Mouse (Mus musculus): ENCODE results near the gene Rundc1. TPM values are rescaled to one million over a fixed set of nuclear protein-coding genes. Genes with fewer than 3 reads are reported as not detected.

Rundc1 gene
- total and polyA plus RNA-seq, 3 experiments = 6.8 to 13.5 (median 10.7) TPM

DNA sequence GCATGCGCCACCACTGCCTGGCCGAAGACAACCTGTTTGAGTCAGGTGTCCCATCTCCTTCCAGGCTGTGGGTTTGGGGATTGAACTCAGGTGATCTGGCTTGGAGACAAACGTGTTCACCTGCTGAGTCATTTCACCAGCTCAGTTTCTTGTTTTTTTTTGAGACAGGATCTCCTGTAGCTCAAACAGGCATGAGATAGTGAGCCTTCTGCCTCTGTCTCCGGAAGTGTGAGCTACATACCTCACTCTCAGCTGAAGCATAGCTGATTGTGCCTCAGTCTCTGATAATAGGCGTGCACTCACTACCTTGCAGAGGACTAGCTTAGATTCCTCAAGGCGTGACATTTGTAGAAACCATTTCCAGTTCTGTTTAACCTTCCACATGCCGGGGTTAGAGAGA lies 59.9 kb downstream of the Rundc1 start:
- TF ChIP-seq SIN3A (IDR thresholded peaks at IDR 0.05; ENCODE audit: low read length) (no peak), PAX5 (IDR thresholded peaks at IDR 0.05; ENCODE audit: low read length) (no peak), BHLHE40 (IDR thresholded peaks at IDR 0.05; ENCODE audit: low read depth, low read length) (peak; percentile 39; the same call in 1 of the 2 replicates), IRF4 (IDR thresholded peaks at IDR 0.05; ENCODE audit: low read depth, low read length) (peak; percentile 53; the same call in 1 of the 2 replicates), JUND (conservative IDR thresholded peaks at IDR 0.05; ENCODE audit: low read depth, low read length) (0 out of 2 replicates have a peak, but pooled peaks have one; percentile 27), JUN (IDR thresholded peaks at IDR 0.05; ENCODE audit: insufficient read depth, low read depth, low read length) (peak; percentile 7; the same call in 1 of the 2 replicates), UBTF (IDR thresholded peaks at IDR 0.05; ENCODE audit: low read depth, low read length) (no peak), ZNF384 (IDR thresholded peaks at IDR 0.05; ENCODE audit: low read depth, low read length) (peak; percentile 43)
- Histone ChIP-seq H3K4me2 (ENCODE audit: insufficient read depth, low read depth, poor library complexity, severe bottlenecking) (no peak overlapping the region), H3K79me2 (replicated peaks; ENCODE audit: control insufficient read depth, extremely low read depth, insufficient read depth, poor library complexity, severe bottlenecking) (no peaks in the 10 kb centered on the region), H3K27ac (ENCODE audit: insufficient read depth, low read depth) (no peak overlapping the region), H3K4me3 (replicated peaks in 1 of 3; ENCODE audit: low read depth in 2 of 3, low read length in 2 of 3, poor library complexity in 1 of 3) (no peak overlapping the region), H3K27me3 (replicated peaks) (no peaks in the 10 kb centered on the region), H3K9ac (ENCODE audit: insufficient read depth, low read depth) (no peak overlapping the region), H3K9me3 (replicated peaks; ENCODE audit: low read length) (no peaks in the 10 kb centered on the region), H3K4me1 (ENCODE audit: control insufficient read depth in 1 of 2, insufficient read depth in 2 of 2) (peaks cover 0 to 6% of the 10 kb centered on the region in 2 experiments; a peak in 1 of 4 replicates), H3K36me3 (replicated peaks in 1 of 2; ENCODE audit: control insufficient read depth in 1 of 2, insufficient read depth in 1 of 2, low read length in 1 of 2) (peaks cover 27 to 42% of the 10 kb centered on the region in 2 experiments)
- in situ Hi-C loops (cut with MboI; ENCODE audit: low pct_ligation_motif_present, low pct_unique_long_range_greater_than_20kb, low sequenced_read_pairs) = no loop called here
- dilution Hi-C loops (cut with MboI; ENCODE audit: extremely low pct_ligation_motif_present, extremely low pct_unique_long_range_greater_than_20kb, low sequenced_read_pairs) = no loop called here
- no peak for DNase-seq (ENCODE audit: extremely low read depth)

Other genes with a start within 250 kb of the Rundc1 start
Only the 20 nearest of the 25 such genes appear.
- gene Vps25, start 171.4 kb upstream of the Rundc1 start, total RNA-seq (2012; rRNA removed) = 102 and 132 TPM in 2 replicates
- 97.7 and 105 TPM in 2 replicates for gene Vps25, start 171.4 kb upstream of the Rundc1 start, total RNA-seq (2014; rRNA removed)
- 210 and 211 TPM in 2 replicates for gene Vps25, start 171.4 kb upstream of the Rundc1 start, polyA plus RNA-seq (2012; ENCODE audit: insufficient read length, low read depth)
- 0.85 and 1.2 TPM in 2 replicates for gene Wnk4, start 164.5 kb upstream of the Rundc1 start, total RNA-seq (2012; rRNA removed)
- 0.62 and 0.90 TPM in 2 replicates for gene Wnk4, start 164.5 kb upstream of the Rundc1 start, total RNA-seq (2014; rRNA removed)
- gene Wnk4, start 164.5 kb upstream of the Rundc1 start, polyA plus RNA-seq (2012; ENCODE audit: insufficient read length, low read depth) = 5.4 and 7.8 TPM in 2 replicates
- gene Cntd1, start 146.1 kb upstream of the Rundc1 start, total RNA-seq (2012; rRNA removed) = 2.5 and 3.4 TPM in 2 replicates
- 0.65 and 0.98 TPM in 2 replicates for gene Cntd1, start 146.1 kb upstream of the Rundc1 start, total RNA-seq (2014; rRNA removed)
- 0.85 and 0.96 TPM in 2 replicates for gene Cntd1, start 146.1 kb upstream of the Rundc1 start, polyA plus RNA-seq (2012; ENCODE audit: insufficient read length, low read depth)
- gene Coa3, start 146.0 kb upstream of the Rundc1 start, total RNA-seq (2012; rRNA removed) = 285 TPM in 2 replicates
- gene Coa3, start 146.0 kb upstream of the Rundc1 start, total RNA-seq (2014; rRNA removed) = 177 and 179 TPM in 2 replicates
- gene Coa3, start 146.0 kb upstream of the Rundc1 start, polyA plus RNA-seq (2012; ENCODE audit: insufficient read length, low read depth) = 113 and 117 TPM in 2 replicates
- gene Becn1, start 122.8 kb upstream of the Rundc1 start, total RNA-seq (2012; rRNA removed) = 280 and 282 TPM in 2 replicates
- gene Becn1, start 122.8 kb upstream of the Rundc1 start, total RNA-seq (2014; rRNA removed) = 207 and 224 TPM in 2 replicates
- 177 and 237 TPM in 2 replicates for gene Becn1, start 122.8 kb upstream of the Rundc1 start, polyA plus RNA-seq (2012; ENCODE audit: insufficient read length, low read depth)
- 86.1 and 108 TPM in 2 replicates for gene Psme3, start 108.9 kb upstream of the Rundc1 start, total RNA-seq (2012; rRNA removed)
- gene Psme3, start 108.9 kb upstream of the Rundc1 start, total RNA-seq (2014; rRNA removed) = 199 and 208 TPM in 2 replicates
- 496 and 527 TPM in 2 replicates for gene Psme3, start 108.9 kb upstream of the Rundc1 start, polyA plus RNA-seq (2012; ENCODE audit: insufficient read length, low read depth)
- 5.0 and 5.5 TPM in 2 replicates for gene Aoc2, start 100.0 kb upstream of the Rundc1 start, total RNA-seq (2012; rRNA removed)
- gene Aoc2, start 100.0 kb upstream of the Rundc1 start, total RNA-seq (2014; rRNA removed) = 3.6 and 4.3 TPM in 2 replicates
- 10.7 and 12.1 TPM in 2 replicates for gene Aoc2, start 100.0 kb upstream of the Rundc1 start, polyA plus RNA-seq (2012; ENCODE audit: insufficient read length, low read depth)
- gene Aoc3, start 94.5 kb upstream of the Rundc1 start, total RNA-seq (2012; rRNA removed) = 0.25 and 0.29 TPM in 2 replicates
- gene Aoc3, start 94.5 kb upstream of the Rundc1 start, total RNA-seq (2014; rRNA removed) = 0.28 and 0.30 TPM in 2 replicates
- 0.86 and 0.99 TPM in 2 replicates for gene Aoc3, start 94.5 kb upstream of the Rundc1 start, polyA plus RNA-seq (2012; ENCODE audit: insufficient read length, low read depth)
- 0.08 TPM in 1 of 2 replicates, not detected in the other for gene G6pc, start 57.5 kb upstream of the Rundc1 start, total RNA-seq (2012; rRNA removed)
- gene G6pc, start 57.5 kb upstream of the Rundc1 start, total RNA-seq (2014; rRNA removed) = not detected in 2 replicates
- gene G6pc, start 57.5 kb upstream of the Rundc1 start, polyA plus RNA-seq (2012; ENCODE audit: insufficient read length, low read depth) = not detected in 2 replicates
- 133 and 134 TPM in 2 replicates for gene Aarsd1, start 7.5 kb upstream of the Rundc1 start, total RNA-seq (2012; rRNA removed)
- 78.2 and 81.5 TPM in 2 replicates for gene Aarsd1, start 7.5 kb upstream of the Rundc1 start, total RNA-seq (2014; rRNA removed)
- 84.5 and 99.8 TPM in 2 replicates for gene Aarsd1, start 7.5 kb upstream of the Rundc1 start, polyA plus RNA-seq (2012; ENCODE audit: insufficient read length, low read depth)
- 8.3 and 8.4 TPM in 2 replicates for gene Gm27029, start 289 bp upstream of the Rundc1 start, total RNA-seq (2012; rRNA removed)
- 1.7 and 2.3 TPM in 2 replicates for gene Gm27029, start 289 bp upstream of the Rundc1 start, total RNA-seq (2014; rRNA removed)
- gene Gm27029, start 289 bp upstream of the Rundc1 start, polyA plus RNA-seq (2012; ENCODE audit: insufficient read length, low read depth) = 6.2 and 8.7 TPM in 2 replicates
- gene Ptges3l, start 248 bp downstream of the Rundc1 start, total RNA-seq (2012; rRNA removed) = 2.3 and 2.4 TPM in 2 replicates
- 1.9 and 2.3 TPM in 2 replicates for gene Ptges3l, start 248 bp downstream of the Rundc1 start, total RNA-seq (2014; rRNA removed)
- gene Ptges3l, start 248 bp downstream of the Rundc1 start, polyA plus RNA-seq (2012; ENCODE audit: insufficient read length, low read depth) = 2.2 and 3.0 TPM in 2 replicates
- gene Rpl27, start 17.2 kb downstream of the Rundc1 start, total RNA-seq (2012; rRNA removed) = 3,039 and 3,055 TPM in 2 replicates
- 5,415 and 5,728 TPM in 2 replicates for gene Rpl27, start 17.2 kb downstream of the Rundc1 start, total RNA-seq (2014; rRNA removed)
- gene Rpl27, start 17.2 kb downstream of the Rundc1 start, polyA plus RNA-seq (2012; ENCODE audit: insufficient read length, low read depth) = 881 and 909 TPM in 2 replicates
- 49.3 and 59.3 TPM in 2 replicates for gene Ifi35, start 23.3 kb downstream of the Rundc1 start, total RNA-seq (2012; rRNA removed)
- 74.9 and 79.1 TPM in 2 replicates for gene Ifi35, start 23.3 kb downstream of the Rundc1 start, total RNA-seq (2014; rRNA removed)
- gene Ifi35, start 23.3 kb downstream of the Rundc1 start, polyA plus RNA-seq (2012; ENCODE audit: insufficient read length, low read depth) = 63.7 and 67.6 TPM in 2 replicates
- gene Rnd2, start 39.9 kb downstream of the Rundc1 start, total RNA-seq (2012; rRNA removed) = 2.8 and 3.4 TPM in 2 replicates
- 1.1 and 1.4 TPM in 2 replicates for gene Rnd2, start 39.9 kb downstream of the Rundc1 start, total RNA-seq (2014; rRNA removed)
- 4.5 and 4.6 TPM in 2 replicates for gene Rnd2, start 39.9 kb downstream of the Rundc1 start, polyA plus RNA-seq (2012; ENCODE audit: insufficient read length, low read depth)
- 20.2 and 29.9 TPM in 2 replicates for gene Vat1, start 41.1 kb downstream of the Rundc1 start, total RNA-seq (2012; rRNA removed)
- 14.5 and 14.9 TPM in 2 replicates for gene Vat1, start 41.1 kb downstream of the Rundc1 start, total RNA-seq (2014; rRNA removed)
- gene Vat1, start 41.1 kb downstream of the Rundc1 start, polyA plus RNA-seq (2012; ENCODE audit: insufficient read length, low read depth) = 46.0 and 49.4 TPM in 2 replicates
- gene Brca1, start 126.9 kb downstream of the Rundc1 start, total RNA-seq (2012; rRNA removed) = 33.0 and 37.4 TPM in 2 replicates
- 37.5 and 41.4 TPM in 2 replicates for gene Brca1, start 126.9 kb downstream of the Rundc1 start, total RNA-seq (2014; rRNA removed)
- gene Brca1, start 126.9 kb downstream of the Rundc1 start, polyA plus RNA-seq (2012; ENCODE audit: insufficient read length, low read depth) = 31.1 and 31.3 TPM in 2 replicates
- gene Nbr1, start 127.1 kb downstream of the Rundc1 start, total RNA-seq (2012; rRNA removed) = 39.4 and 52.2 TPM in 2 replicates
- gene Nbr1, start 127.1 kb downstream of the Rundc1 start, total RNA-seq (2014; rRNA removed) = 44.7 and 48.3 TPM in 2 replicates
- gene Nbr1, start 127.1 kb downstream of the Rundc1 start, polyA plus RNA-seq (2012; ENCODE audit: insufficient read length, low read depth) = 39.3 and 44.8 TPM in 2 replicates
- gene Tmem106a, start 157.2 kb downstream of the Rundc1 start, total RNA-seq (2012; rRNA removed) = 1.4 and 2.2 TPM in 2 replicates
- gene Tmem106a, start 157.2 kb downstream of the Rundc1 start, total RNA-seq (2014; rRNA removed) = 2.6 and 2.8 TPM in 2 replicates
- 6.8 and 9.1 TPM in 2 replicates for gene Tmem106a, start 157.2 kb downstream of the Rundc1 start, polyA plus RNA-seq (2012; ENCODE audit: insufficient read length, low read depth)
- gene Gm11634, start 174.2 kb downstream of the Rundc1 start, total RNA-seq (2012; rRNA removed) = not detected in 2 replicates
- not detected in 2 replicates for gene Gm11634, start 174.2 kb downstream of the Rundc1 start, total RNA-seq (2014; rRNA removed)
- not detected in 2 replicates for gene Gm11634, start 174.2 kb downstream of the Rundc1 start, polyA plus RNA-seq (2012; ENCODE audit: insufficient read length, low read depth)

All from CH12.LX (cell line).